Mouse (Mus musculus): ENCODE results near the gene Ifrd1.

Gene Ifrd1

GRCm38 (mm10) chr12:40239161-40239560 lies 9.1 kb downstream of the Ifrd1 start:
- DNase-seq = no peak

GRCm38 (mm10) chr12:40232231-40232630 lies 16.1 kb downstream of the Ifrd1 start:
- DNase-seq = no peak

- no peak for DNase-seq
Measured at GRCm38 (mm10) chr12:40231632-40232031, 16.7 kb downstream of the Ifrd1 start.

- DNase-seq = no peak
Measured at GRCm38 (mm10) chr12:40224171-40224880, 24.0 kb downstream of the Ifrd1 start.

GRCm38 (mm10) chr12:40223676-40224075 lies 24.6 kb downstream of the Ifrd1 start:
- DNase-seq = peak; percentile 9 to 30

- peak; percentile 99 for DNase-seq
Measured at GRCm38 (mm10) chr12:40223082-40223619, 25.2 kb downstream of the Ifrd1 start.

- peak; percentile 97 to 98 for DNase-seq
Measured at GRCm38 (mm10) chr12:40222251-40223081, 25.8 kb downstream of the Ifrd1 start.

GRCm38 (mm10) chr12:40221611-40222010 lies 26.7 kb downstream of the Ifrd1 start:
- no peak for DNase-seq

GRCm38 (mm10) chr12:40220896-40221295 lies 27.4 kb downstream of the Ifrd1 start:
- no peak for DNase-seq

- DNase-seq = peak; percentile 63 to 79
Measured at GRCm38 (mm10) chr12:40220001-40220570, 28.2 kb downstream of the Ifrd1 start.

GRCm38 (mm10) chr12:40218430-40218945 lies 29.8 kb downstream of the Ifrd1 start:
- no peak for DNase-seq

GRCm38 (mm10) chr12:40217776-40218175 lies 30.5 kb downstream of the Ifrd1 start:
- DNase-seq = no peak

- no peak for DNase-seq
Measured at GRCm38 (mm10) chr12:40214888-40215876, 33.1 kb downstream of the Ifrd1 start.

GRCm38 (mm10) chr12:40209049-40209448 lies 39.3 kb downstream of the Ifrd1 start:
- no peak for DNase-seq

GRCm38 (mm10) chr12:40207909-40208308 lies 40.4 kb downstream of the Ifrd1 start:
- DNase-seq = no peak

GRCm38 (mm10) chr12:40202161-40203035 lies 45.9 kb downstream of the Ifrd1 start:
- DNase-seq = no peak

GRCm38 (mm10) chr12:40200484-40201235 lies 47.6 kb downstream of the Ifrd1 start:
- no peak for DNase-seq

GRCm38 (mm10) chr12:40199795-40200402 lies 48.4 kb downstream of the Ifrd1 start:
- peak; percentile 78 to 85 for DNase-seq

GRCm38 (mm10) chr12:40199302-40199701 lies 49.0 kb downstream of the Ifrd1 start, which contains the start of gene Lsmem1:
Gene Lsmem1, minus strand, starts transcription at chr12:40199490.
- DNase-seq = no peak
